Mouse (Mus musculus): ENCODE measurements at regions not wholly inside any gene's neighbourhood (a gene's known extent, or its start where the extent isn't known, plus 50 kb on each side); places are given as distances from the start of the nearest gene placed in this dataset.

GRCm38 (mm10) chr8:88877921-88878320 lies 166.0 kb downstream of the Sall1 start:
- TF ChIP-seq EP300 (IDR thresholded peaks at IDR 0.05; ENCODE audit: low read depth) (no peak), CTCF (IDR thresholded peaks at IDR 0.05; ENCODE audit: low read depth) (no peak)

Measured in liver, postnatal 0 days (tissue).